Mouse (Mus musculus) embryonic facial prominence, embryonic 11.5 days (tissue): ENCODE measurements around the gene Evi2. TPM values are rescaled to one million over a fixed set of nuclear protein-coding genes. Genes with fewer than 3 reads are reported as not detected.

Experiments used
- polyA plus RNA-seq: library from polyadenylated mRNA; unstranded; fragments of >200 nt; fragmentation: Nextera tagmentation; extraction: Ambion mirVana; gene quantifications from 2 replicates; pipeline ENCODE4 v1.2.1, GENCODE M21; 2014

The Evi2 gene
- polyA plus RNA-seq, 1 experiment from 2014 or later: 0.88 TPM

Other genes starting within 250 kb of the Evi2 start
- not detected in 2 replicates for gene Gm9964, start 233.7 kb downstream of the Evi2 start, polyA plus RNA-seq
- gene Nf1, start 190.9 kb downstream of the Evi2 start, polyA plus RNA-seq: 8.1 and 10.4 TPM in 2 replicates
- 0.21 and 0.58 TPM in 2 replicates for gene Omg, start 26.5 kb downstream of the Evi2 start, polyA plus RNA-seq
- 0.96 TPM in 1 of 2 replicates, not detected in the other for gene Evi2b, start 6.8 kb downstream of the Evi2 start, polyA plus RNA-seq
- 1.9 and 2.3 TPM in 2 replicates for gene Evi2a, start within 50 bp of the Evi2 start, polyA plus RNA-seq
- 9.2 and 9.8 TPM in 2 replicates for gene Rab11fip4, start 60.6 kb upstream of the Evi2 start, polyA plus RNA-seq